Mouse (Mus musculus) neural tube, embryonic 10.5 days (tissue): ENCODE data around the gene Nol9.

ENCODE experiments used
- DNase-seq: peaks from one replicate; pipeline ENCODE4 v3.0.0-alpha.2; 2017; ENCODE audit warnings: low spot score; ENCODE audit errors: extremely low spot score

Gene Nol9

DNA sequence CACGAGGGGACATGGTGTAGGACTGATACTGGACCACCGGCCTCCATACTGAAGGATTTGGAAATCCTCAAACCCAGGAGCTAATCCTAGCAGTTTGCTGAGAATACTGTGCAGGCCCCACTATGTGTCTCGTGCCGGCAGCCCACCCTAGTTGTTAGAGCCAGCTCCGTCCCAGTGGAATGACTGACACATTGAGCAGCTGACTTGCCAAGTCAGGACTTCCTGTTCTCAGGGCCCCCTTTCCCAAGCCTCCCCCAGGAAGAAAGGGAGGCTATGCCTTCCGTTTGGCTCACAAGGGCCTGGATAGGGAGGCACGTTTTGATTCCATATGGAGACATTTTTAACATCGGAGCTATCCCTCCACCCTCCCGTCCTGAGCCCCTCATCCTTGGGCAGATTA is 51.1 kb downstream of the Nol9 start:
- no peak for DNase-seq

DNA sequence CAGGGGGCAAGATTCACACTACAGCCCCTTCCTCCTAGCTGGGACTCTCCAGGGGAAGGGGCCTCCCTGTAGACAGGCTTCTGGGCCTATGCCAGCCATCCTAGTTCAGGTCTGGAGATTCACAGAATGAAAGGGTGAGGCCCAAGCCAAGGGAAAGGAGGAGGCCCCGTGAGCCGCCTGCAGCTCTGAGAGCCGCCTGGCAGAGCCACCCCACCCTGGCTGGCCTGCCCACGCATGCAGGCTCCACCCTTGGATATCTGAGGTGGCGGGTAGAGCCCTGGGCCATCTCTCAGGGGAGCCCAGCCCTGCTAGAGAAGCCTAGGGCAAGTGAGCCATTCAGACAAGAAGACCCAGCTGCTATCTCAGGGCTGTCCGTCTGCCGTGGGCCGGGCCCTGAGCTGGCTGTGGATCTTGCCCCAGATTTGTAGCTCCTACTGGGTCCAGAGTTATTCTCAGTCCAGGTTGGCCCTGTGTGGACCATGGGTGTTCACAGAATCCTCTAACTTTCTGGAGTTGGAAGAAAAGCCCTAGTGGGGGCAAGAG is 53.7 kb downstream of the Nol9 start:
- no peak for DNase-seq

DNA sequence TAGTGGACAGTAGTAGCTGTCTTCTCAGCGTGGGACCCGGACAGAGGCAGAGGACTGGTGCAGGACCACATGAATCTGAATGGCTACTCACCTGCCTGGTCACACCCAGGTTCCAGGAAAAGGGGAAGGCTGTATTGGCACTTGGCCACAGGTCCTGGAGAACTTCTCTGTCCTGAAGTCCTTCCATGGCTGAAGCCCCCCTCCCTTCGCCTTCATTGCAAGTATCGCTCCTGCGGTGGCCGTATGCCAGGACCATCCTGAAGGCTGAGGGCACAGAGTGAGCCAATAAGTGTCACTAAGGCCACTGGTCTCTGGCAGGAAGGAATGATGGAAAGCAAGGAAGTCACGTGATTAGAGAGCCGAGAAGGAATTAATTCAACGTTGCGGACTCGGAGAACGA is 55.1 kb downstream of the Nol9 start:
- DNase-seq = no peak

DNA sequence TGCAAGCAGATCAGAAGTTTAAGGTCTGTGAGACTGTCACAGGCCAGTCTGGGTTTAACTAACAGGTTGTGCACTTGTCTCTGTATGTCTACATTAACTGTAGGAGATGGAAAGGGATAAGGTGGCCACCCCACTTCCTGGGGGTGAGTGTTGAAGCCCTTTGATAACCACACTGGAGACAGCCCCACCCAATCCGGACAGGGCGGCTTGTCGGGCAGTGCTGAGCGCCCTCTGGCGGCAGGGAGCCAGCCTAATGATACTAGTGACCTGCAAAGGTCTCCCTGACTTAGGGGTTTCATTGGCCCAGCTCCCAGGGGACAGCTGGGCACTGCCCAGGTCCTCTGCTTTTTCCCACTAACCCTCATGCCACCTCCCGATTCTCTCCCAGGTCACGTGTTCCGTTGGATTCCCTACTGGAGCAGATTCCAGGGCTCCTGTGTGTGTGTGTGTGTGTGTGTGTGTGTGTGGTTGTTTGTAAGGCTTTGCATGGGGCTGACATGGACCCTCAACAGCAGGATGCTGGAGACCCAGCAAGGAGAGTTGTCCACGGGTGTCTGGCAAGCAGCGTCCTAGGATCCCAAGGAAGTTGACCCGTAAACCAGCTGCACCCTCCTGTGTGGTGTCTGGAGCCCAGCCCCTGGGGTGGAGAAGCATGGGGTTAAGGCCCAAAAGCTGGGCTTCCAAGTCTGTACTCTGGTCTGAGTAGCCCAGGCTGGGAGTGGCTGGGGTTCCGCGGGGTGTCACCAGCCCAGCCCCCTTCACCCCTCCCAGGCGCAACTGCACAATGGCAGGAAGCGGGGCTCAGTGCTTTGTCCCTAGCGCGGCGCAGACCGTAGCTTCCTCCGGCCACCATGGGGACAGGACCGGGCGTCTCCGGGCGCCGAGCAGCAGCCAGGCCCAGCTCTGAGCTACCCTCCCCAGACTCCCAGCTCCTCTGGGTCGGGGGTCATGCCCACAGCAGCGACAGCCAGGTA is 57.1 kb downstream of the Nol9 start:
- peak; percentile 75 for DNase-seq

DNA sequence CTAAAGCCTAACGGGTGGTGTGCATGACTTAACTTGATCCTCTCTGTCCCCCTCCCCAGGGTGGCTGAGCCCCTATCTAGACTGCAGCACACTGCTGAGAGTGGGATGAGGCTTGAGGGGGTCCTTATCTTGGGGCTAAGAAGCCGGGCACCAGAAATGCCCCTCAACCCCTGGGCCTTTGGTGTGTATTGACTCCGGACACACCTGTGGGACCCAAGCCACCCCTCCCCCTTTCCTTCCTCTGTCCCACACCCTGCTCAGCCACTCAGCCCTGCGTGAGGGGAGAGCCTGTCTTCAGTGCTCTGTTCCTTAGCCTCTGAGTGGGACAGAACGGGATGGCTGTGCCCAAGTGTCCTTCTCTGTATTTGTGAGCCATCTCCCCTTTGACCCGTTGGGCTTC is 57.8 kb downstream of the Nol9 start:
- DNase-seq = no peak

DNA sequence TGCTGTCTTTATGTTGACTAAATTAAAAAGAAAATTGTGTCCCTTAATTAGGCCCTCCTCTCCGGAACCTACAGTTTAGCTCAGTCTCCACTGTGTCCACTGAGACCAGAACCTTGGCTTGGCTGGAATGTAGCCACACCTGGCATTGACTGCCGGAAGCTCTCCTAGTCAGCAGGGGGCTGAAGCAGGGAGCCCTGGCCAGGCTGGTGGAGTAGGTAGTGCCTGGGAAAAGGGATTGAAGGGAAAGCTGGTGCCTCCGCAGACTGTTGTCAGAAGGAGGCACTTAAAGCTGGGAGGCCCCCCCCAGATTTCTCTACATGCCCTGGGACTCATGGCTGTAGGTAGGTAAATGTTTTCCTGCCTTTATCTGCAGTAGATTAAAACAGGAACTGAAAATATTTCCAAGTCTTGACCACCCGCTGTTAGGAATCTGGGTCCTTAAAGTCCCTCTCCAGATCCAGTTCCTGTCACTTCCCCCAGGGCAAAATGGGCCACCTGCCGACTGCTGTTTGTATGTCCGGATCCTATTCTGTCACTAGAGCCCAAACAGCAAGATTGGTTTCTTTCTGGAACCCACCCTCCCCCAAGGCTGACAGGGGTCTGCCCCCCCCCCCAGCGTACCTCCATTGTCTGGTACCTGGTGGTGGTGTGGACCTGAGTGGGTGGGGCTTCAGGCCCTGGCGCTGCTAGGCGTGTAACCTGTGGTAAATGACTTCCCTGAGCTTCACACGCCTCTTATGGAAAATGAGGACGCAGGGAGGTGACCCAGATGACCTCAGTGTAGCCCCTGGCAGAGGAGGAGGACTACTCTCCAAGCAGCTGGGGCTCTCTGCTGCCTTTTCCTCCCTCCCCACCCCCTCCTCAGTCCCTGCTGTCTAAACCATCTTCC is 59.0 kb downstream of the Nol9 start:
- DNase-seq = no peak

DNA sequence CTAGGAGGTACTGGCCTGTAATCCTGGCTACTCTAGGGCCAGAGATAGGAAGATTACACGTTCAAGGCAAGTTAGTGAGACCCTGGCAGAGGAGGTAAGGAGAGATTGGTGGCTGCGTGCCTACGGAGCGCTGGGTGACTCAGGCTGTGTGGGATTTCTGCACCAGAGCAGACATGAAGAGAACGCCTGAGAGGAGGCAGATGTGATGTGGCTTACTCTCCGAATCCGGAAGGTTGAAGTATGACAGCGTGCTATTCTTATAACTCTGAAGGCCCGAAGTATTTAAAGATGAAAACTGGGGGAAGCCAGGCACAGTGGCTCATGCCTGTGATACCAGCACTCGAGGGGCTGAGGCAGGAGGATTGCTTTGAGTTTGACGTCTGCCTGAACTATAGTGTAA is 61.4 kb downstream of the Nol9 start:
- DNase-seq = no peak

DNA sequence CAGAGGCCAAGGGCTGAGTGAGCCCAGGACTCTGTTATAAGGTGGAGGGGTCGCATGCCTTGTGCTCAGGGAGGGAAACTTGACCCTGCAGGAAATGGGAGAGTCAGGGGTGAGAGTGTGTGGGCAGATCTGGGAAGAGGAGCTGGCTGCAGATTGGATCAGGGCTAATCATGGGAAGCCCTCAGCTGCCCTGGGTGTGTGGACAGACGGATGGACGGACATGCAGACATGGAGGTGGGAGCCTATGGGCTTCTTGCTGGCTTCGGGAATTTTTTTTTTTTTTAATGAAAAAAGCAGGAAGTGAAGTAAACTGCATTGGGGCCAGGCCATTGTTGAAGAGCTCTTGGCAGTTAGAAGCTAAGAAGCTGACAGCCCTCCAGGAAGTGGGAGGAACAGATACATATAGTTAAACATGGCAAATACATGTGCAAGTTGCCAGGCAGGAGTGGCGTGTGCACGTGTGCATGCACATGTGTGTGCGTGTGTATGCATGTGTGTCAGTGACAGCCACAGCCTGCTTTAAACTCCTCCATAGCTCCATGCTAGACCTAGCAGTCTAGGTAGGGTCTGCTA is 62.0 kb downstream of the Nol9 start:
- no peak for DNase-seq

DNA sequence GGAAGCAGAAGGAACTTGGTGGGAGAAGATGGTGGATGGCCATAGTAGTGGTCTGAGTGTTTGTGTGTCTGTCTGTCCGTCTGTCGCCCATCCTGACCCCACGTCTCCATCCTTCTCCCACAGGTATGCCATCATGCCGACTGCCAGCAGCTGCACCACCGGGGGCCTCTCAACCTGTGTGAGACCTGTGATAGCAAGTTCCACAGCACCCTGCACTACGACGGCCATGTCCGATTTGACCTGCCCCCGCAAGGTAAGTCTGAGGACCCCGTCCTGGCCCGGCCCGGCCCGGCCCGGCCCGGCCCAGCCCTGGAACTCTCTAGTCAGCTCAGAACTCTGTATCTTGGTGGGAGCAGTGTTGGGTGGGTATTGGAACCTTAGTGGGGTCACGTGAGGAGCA is 62.8 kb downstream of the Nol9 start:
- no peak for DNase-seq

DNA sequence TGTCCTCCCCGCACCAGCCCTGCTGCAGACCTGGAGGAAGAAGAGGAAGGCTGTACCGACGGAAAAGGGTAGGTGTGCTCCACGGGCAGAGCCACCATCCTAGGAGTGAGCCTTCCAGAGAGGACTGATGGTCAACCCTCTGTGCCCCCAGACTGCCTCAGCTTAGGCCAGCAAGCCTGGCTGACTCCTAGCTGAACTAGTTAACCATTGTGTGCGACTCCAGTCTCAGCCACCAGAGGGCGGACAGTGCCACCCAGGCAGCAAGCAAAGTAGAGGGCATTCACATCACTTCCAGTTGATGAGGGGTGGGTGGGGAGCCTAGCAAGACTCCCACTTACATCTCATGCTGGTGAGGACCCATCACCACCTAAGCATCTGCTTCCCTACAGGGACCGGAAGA is 63.9 kb downstream of the Nol9 start:
- DNase-seq = peak; percentile 69

DNA sequence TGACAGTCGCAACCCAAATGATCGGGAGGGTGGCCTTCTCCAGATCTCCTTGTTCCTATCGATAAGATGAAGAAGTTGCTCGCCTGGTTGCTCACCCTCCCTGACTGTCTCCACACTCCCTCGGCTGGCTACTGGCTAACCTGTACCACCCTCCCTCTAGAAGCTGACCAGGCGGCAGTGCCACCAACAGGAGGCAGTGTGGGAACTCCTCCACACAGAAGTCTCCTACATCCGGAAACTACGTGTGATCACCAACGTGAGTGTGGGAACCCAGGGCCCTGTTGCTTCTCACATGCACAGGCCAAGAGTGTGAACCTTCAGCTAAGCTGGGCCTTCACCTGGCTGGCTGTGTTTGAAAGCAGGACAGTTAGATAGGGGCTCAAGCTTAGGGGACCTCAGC is 67.6 kb downstream of the Nol9 start:
- DNase-seq = peak; percentile 21

DNA sequence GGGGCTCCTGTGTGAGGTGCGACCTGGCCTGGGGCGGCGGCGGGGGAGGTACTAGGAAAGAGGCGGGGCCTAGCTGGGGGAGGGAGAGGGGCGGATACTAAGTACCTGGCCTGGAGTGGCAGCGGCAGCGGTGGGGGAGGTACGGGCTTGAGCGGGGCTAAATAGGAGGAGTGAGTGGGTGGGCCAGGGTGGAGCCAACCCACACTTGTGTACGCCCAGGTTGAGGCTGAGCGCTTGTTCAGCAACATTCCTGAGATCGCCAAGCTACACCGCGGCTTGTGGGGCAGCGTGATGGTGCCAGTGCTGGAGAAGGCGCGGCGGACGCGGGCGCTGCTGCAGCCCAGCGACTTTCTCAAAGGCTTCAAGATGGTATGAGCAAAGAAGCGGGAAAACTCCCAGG is 68.4 kb downstream of the Nol9 start:
- no peak for DNase-seq

DNA sequence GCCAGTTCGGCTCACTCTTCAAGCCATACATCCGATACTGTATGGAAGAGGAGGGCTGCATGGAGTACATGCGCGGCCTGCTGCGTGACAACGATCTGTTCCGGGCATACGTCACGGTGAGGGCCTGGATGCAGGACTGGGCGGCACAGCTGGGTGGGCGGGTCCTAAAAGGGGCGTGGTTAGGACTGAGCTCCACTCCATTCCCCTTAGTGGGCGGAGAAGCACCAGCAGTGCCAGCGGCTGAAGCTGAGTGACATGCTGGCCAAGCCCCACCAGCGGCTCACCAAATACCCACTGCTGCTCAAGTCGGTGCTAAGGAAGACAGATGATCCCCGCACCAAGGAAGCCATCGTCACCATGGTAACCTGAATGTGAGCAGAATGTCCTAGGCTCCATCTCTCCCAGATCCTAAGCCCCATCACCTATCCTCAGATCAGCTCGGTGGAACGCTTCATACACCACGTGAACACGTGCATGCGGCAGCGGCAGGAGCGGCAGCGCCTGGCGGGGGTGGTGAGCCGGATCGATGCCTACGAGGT is 68.9 kb downstream of the Nol9 start:
- DNase-seq = peak; percentile 95

DNA sequence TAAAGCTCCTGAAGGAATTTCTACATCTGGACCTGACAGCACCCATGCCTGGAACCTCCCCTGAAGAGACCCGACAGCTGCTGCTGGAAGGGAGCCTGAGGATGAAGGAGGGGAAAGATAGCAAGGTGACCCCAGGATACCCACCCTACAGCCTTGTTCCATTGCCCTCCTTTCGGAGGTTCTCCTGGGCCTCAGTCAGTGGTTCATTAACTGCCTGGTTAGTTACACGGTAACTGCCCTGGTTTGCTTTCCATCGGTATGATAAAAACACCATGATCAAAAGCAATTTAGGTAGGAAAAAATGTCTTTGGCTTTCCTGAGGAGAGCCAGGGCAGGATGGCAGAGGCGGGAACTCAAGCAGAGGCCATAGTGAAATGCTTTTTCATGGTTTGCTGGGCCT is 69.6 kb downstream of the Nol9 start:
- no peak for DNase-seq

DNA sequence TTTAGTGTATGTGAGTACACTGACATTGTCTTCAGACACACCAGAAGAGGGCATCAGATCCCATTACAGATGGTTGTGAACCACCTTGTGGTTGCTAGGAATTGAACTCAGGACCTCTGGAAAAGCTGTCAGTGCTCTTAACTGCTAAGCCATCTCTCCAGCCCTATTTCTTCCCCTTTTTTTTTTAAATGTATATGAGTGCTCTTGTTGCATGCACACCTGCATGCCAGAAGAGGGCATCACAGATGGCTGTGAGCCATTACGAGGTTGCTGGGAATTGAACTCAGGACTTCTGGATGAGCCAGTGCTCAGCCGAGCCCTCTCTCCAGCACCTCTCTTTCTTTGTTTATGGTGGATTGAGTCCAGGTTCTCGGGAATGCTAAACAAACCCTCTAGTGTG is 70.4 kb downstream of the Nol9 start:
- no peak for DNase-seq

DNA sequence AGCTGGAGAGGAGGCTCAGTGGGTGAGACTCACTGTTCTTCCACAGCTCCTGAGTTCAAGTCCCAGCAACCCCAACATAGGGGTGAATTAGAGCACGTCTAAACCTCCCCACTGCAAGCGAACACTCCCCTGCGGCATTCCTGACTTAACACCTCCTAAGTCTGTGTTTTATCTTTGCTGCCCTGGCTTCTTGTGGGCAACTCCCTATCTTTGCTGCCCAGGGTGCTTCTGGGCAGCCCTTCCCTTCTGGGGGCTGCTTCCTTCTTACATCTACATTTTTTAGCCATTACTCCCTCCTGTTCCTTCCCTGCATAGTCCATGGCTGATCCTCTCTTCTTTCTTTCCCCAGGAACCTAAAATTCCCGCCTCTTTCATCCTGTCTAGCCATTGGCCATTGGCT is 71.6 kb downstream of the Nol9 start:
- DNase-seq = no peak
